Mouse (Mus musculus) urinary bladder, postnatal 14 days (tissue): ENCODE results near the gene Etnk1.
"Not testable (repeated sequence)": the region's sequence is repeated elsewhere in the genome, so short reads cannot be mapped to it uniquely, and the experiment has no call there.

Experiments used
- DNase-seq: peaks from one replicate; pipeline ENCODE4 v3.0.0; 2021; ENCODE audit warnings: low spot score

Gene Etnk1

GRCm38 (mm10) chr6:143171781-143172465 is 4.9 kb downstream of the Etnk1 start:
- DNase-seq, result no peak

GRCm38 (mm10) chr6:143172683-143173082 is 5.7 kb downstream of the Etnk1 start:
- DNase-seq, result not testable (repeated sequence)

DNA sequence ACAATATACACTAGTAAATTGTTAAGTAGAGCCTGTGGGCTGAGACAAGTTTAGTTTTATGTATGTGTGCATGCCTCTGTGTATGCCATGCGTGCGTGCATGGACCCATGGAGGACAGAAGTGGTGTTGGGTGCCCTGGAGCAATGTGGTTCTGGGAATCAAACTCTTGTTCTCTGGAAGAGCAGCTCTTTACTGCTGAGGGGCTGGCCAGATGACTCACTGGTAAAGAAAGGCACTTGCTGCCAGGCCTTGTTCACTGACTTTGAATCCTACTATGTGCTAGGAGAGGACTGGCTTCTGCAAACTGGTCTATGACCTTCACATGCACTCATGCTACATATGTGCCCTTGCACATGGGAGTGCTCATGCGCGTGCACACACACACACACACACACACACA is 7.2 kb downstream of the Etnk1 start:
- no peak for DNase-seq

DNA sequence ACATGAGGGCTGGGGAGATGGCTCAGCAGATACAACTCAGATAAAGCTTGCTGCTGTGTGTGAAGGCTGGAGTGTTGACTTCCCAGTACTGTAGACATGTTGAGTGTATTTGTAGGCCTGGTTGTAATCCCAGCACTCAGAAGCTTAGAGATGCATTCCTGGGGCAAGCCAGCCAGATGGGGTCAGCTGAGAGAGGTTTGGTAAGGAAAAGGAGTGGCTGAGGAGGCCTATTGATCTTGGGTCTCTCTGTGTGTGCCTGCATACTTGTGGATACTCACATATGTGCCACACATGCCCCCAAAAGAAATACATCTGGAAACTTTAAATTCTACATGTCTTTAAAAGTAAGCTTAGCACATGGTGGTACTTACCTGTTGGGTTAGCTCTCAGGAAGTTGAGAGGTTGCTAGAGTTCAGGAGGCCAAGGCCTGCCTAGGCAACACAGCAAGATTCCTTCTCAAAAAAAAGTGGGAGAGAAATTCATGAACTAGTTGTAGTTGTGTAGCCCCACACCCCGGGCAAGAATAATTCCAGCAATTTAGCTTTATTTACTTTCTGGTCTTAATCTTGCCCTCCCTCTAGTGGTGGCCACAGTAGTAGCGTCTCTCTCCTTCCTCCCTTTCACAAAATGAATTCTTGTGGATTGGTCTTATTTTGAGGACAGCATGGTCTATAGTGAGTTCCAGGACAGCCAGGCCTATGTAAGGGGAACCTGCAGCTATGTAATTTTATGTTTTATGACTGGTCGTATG is 8.1 kb downstream of the Etnk1 start:
- DNase-seq, result peak; percentile 46

GRCm38 (mm10) chr6:143176076-143176475 is 9.1 kb downstream of the Etnk1 start:
- no peak for DNase-seq

GRCm38 (mm10) chr6:143176591-143176990 is 9.6 kb downstream of the Etnk1 start:
- no peak for DNase-seq

DNA sequence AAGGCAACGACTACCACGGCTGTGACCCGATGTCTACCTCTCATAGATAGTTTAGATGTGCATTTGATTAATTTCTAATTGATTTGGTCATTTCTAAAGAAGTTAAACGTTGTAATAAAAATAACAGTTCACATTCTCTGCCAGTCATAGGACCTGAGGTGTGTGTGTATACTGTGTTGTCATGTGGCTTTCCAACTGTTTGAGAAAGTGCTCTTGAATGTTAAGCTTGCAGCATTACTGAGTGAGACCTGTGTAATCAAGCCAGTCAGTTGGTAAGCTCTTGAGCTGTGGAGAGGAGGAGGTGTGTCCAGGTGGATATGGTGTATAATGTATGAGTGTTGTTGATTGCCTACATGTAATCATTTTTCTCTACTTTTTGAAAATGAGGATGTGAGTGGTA is 12.2 kb downstream of the Etnk1 start:
- DNase-seq, result no peak

GRCm38 (mm10) chr6:143179733-143180132 is 12.7 kb downstream of the Etnk1 start:
- no peak for DNase-seq

GRCm38 (mm10) chr6:143180511-143180910 is 13.5 kb downstream of the Etnk1 start:
- DNase-seq, result no peak

DNA sequence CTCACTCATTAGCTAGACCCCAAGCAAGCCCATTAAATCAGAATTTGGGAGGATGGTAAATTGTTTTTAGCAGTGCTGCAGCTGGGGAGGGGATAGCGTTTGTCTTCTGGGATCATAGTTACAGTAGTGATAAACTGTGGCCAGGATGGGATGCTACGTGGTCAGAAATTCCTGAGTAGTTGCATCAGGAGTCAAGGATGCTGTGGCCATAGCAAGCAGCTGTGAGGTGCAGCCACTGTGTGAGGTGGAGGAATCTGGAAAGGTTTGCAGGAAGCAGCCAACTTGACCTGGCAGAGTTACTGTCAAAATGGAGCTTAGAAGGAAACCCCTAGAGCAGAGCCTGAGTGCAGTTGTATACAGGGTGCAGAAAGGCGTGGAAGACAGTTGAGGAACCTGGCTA is 17.1 kb downstream of the Etnk1 start:
- DNase-seq, result no peak

GRCm38 (mm10) chr6:143184745-143185144 is 17.7 kb downstream of the Etnk1 start:
- DNase-seq, result no peak

DNA sequence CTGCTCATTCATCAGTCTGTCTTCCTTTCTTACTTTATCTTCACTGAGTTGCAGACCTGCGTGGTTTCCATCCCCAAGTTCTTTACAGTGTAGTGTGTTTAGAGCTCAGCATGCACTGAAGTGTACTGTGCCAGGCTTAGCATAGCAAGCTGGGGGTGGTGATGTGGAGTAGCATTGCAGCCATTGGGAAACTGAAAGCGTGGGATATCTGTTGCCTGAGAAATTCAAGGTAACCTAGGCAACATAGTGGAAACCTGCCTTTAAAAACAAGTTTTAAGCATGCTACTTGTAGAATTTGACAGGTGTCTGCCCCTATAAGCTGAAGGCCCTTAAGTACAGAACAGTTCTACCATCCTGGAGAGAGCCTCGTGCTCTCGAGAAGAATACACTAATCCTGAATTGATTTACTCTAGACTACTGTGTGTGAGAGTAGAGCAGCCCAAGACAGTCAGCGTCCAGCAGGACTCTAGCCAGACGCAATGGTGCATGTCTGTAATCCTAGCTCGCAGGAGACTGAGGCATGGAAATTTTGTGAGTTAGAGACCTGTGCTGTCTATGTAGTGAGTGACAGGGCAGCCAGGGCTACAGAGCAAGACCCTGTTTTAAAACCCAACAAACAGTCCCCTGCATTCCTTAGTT is 23.9 kb downstream of the Etnk1 start:
- DNase-seq, result no peak

GRCm38 (mm10) chr6:143191477-143192098 is 24.6 kb downstream of the Etnk1 start:
- DNase-seq, result no peak

DNA sequence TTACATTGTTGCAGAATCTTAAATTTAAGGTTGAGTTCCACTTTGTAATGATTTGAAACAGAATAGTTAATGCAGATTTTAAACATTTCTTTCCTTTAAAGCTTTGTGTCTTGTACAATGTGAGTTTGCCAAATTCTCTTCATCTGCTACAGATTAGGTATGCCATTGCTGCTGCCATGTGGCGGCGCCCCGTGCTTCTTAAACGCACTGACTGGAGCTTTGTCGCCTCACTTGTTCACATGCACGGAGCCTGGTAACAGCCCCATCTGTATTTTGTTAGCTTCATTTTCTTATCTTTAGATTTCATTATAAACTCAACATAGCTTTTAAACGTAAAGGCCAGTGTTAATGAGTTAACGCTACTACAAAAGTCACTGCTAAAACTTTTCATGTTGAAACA is 25.7 kb downstream of the Etnk1 start:
- DNase-seq, result no peak

DNA sequence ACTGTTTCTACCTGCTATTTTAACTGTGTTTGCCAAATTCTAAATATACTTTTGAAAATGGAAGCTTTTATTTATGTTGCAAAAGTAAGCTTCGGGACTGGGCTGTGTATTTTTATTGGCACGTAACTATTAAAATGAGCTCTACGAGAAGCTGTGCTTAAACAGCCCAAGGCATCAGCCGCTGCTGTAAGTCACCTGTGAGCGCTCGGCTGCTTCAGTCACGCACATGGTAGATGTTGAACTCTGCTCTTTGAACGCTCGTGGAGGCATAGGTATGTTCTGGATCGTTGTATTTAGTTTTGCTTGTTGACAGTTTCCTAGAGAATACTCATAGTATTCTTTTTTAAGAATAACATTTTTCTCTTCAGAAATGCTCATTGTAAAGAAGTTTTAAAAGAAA is 26.1 kb downstream of the Etnk1 start:
- no peak for DNase-seq

DNA sequence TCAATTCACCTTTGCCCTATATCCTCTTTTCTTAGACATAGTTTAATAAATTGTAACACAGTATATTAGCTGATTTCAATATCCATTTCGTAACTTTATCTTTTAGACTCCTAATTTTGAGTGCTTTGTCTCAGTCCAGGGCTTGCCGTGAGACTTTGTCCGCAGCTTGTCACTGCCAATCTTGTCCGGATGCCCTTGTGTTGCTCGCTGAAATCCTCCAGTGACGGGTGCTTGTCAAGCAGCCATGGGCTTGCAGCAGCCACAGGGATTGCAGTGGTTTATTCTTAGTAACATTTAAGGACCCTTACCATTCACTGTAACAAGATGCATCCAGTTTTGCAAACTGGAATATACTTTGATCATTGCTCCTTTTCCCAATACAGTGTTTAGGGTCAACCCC is 26.6 kb downstream of the Etnk1 start:
- no peak for DNase-seq

DNA sequence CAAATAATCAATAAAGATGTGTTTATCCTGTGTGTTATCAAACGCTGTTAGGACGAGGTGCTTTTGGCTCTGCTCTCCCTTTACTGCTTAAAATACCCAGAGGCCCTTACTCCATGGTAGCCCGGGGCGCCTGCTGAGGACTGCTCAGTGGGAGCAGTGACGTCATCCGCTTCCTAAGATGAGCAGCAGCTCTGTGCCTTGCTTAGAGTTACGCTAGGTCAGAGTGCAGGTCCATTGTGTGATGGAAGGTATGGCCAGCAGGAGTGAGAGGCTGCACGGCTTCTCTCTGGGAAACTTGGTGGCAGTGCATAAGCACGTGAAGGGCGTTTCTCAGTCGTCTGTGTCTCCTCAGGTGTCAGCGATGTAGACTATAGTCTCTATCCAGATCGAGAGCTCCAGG is 30.0 kb downstream of the Etnk1 start:
- no peak for DNase-seq

GRCm38 (mm10) chr6:143198421-143198820 is 31.4 kb downstream of the Etnk1 start:
- no peak for DNase-seq

GRCm38 (mm10) chr6:143203097-143203496 is 36.1 kb downstream of the Etnk1 start:
- peak; percentile 62 for DNase-seq

GRCm38 (mm10) chr6:143208880-143209279 is 41.9 kb downstream of the Etnk1 start:
- DNase-seq, result no peak

DNA sequence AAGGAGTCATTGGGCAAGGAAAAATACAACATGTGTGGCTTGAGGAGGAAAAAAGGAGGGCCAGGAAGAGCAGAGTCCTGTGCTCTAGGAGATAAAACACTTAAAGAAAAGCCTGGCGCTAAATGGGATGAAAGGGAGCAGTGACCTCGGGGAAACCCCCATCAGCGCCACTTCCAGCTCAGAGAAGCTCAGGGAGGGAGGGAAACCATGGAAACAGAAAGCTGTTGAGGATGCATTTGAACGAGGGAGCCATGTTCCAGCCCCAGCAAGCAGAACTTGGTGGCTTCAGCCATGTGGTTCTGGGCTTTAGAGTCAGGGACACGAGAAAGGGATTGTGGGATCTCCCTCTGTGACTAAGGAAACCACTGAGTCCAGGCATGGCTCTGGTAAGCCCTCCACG is 45.7 kb downstream of the Etnk1 start:
- DNase-seq, result no peak

- no peak for DNase-seq
Observed at GRCm38 (mm10) chr6:143213461-143213860, 46.4 kb downstream of the Etnk1 start.

- DNase-seq, result no peak
Observed at GRCm38 (mm10) chr6:143216221-143216620, 49.2 kb downstream of the Etnk1 start.
